ENCODE assay signal across 8 mouse cellular contexts in genomic region chr9:58253805-58254122, GRCm38 (mm10). TPM values are rescaled to one million over a fixed set of nuclear protein-coding genes. Genes with fewer than 3 reads are reported as not detected.
DNase-seq lines count a peak whose midpoint lies in the region; ATAC-seq and TF ChIP-seq lines count a peak whose summit lies in the region.
"Not testable (repeated sequence)": the region's sequence is repeated elsewhere in the genome, so short reads cannot be mapped to it uniquely, and the experiment has no call there.

No protein-coding gene starts in this region.

- H3K79me2 ChIP-seq in C2C12 (ENCODE audit: control insufficient read depth, insufficient read depth) = not testable (repeated sequence)

- H3K9ac ChIP-seq in embryonic facial prominence, embryonic 11.5 days (replicated peaks; ENCODE audit: low read length) = peak overlapping the region; percentile 73
- peak overlapping the region; percentile 85 for H3K9ac ChIP-seq in forebrain, embryonic 16.5 days (replicated peaks; ENCODE audit: low read depth, low read length)
- peak overlapping the region; percentile 78 for H3K9ac ChIP-seq in hindbrain, embryonic 11.5 days (ENCODE audit: low read depth, low read length)
- H3K9ac ChIP-seq in kidney, embryonic 15.5 days = peak overlapping the region; percentile 72
- peak overlapping the region; percentile 78 for H3K9ac ChIP-seq in liver, embryonic 12.5 days
- peak overlapping the region; percentile 89 for H3K9ac ChIP-seq in neural tube, embryonic 15.5 days (replicated peaks)

- not testable (repeated sequence) for H3K36me3 ChIP-seq in C2C12 (ENCODE audit: control insufficient read depth, insufficient read depth); embryonic facial prominence, embryonic 11.5 days (replicated peaks; ENCODE audit: control insufficient read depth, insufficient read depth, low read depth, low read length); hindbrain, embryonic 11.5 days (ENCODE audit: control insufficient read depth, insufficient read depth, low read length); liver, embryonic 12.5 days
- H3K36me3 ChIP-seq in forebrain, embryonic 16.5 days (ENCODE audit: control insufficient read depth, insufficient read depth) = peaks cover 15% of the 10 kb centered on the region; the same call in 1 of the 2 replicates
- H3K36me3 ChIP-seq in kidney, embryonic 15.5 days = peaks cover 31% of the 10 kb centered on the region
- H3K36me3 ChIP-seq in midbrain, embryonic 10.5 days = peaks cover 31% of the 10 kb centered on the region
- H3K36me3 ChIP-seq in neural tube, embryonic 15.5 days = peaks cover 32% of the 10 kb centered on the region

- H3K27me3 ChIP-seq in C2C12 (ENCODE audit: control insufficient read depth, insufficient read depth, insufficient read length); embryonic facial prominence, embryonic 11.5 days (ENCODE audit: control insufficient read depth, insufficient read depth, low read length); forebrain, embryonic 16.5 days (replicated peaks; ENCODE audit: control insufficient read depth, insufficient read depth, low read length); hindbrain, embryonic 11.5 days (ENCODE audit: control insufficient read depth, insufficient read depth, low read length); kidney, embryonic 15.5 days; liver, embryonic 12.5 days (replicated peaks); midbrain, embryonic 10.5 days (ENCODE audit: low read depth, poor library complexity, severe bottlenecking); neural tube, embryonic 15.5 days (replicated peaks): not testable (repeated sequence)

- peak overlapping the region; percentile 67 for H3K4me2 ChIP-seq in embryonic facial prominence, embryonic 11.5 days (ENCODE audit: low read depth, low read length)
- H3K4me2 ChIP-seq in forebrain, embryonic 16.5 days (ENCODE audit: low read length) = peak overlapping the region; percentile 89
- peak overlapping the region; percentile 75 for H3K4me2 ChIP-seq in hindbrain, embryonic 11.5 days (replicated peaks; ENCODE audit: low read depth, low read length)
- H3K4me2 ChIP-seq in kidney, embryonic 15.5 days = peak overlapping the region; percentile 79
- peak overlapping the region; percentile 90 for H3K4me2 ChIP-seq in liver, embryonic 12.5 days
- peak overlapping the region; percentile 86 for H3K4me2 ChIP-seq in neural tube, embryonic 15.5 days

- ATAC-seq in embryonic facial prominence, embryonic 11.5 days (replicated peaks; ENCODE audit: insufficient number of reproducible peaks, low FRiP score, low TSS enrichment, low read depth); forebrain, embryonic 16.5 days; hindbrain, embryonic 11.5 days (ENCODE audit: low FRiP score); kidney, embryonic 15.5 days (replicated peaks; ENCODE audit: low FRiP score); liver, embryonic 12.5 days; neural tube, embryonic 15.5 days (ENCODE audit: low FRiP score): not testable (repeated sequence)

- H3K27ac ChIP-seq in embryonic facial prominence, embryonic 11.5 days (replicated peaks; ENCODE audit: low read depth, low read length) = 0 out of 2 replicates have a peak overlapping the region, but pooled peaks have one; percentile 47
- H3K27ac ChIP-seq in forebrain, embryonic 16.5 days (ENCODE audit: low read length) = peak overlapping the region; percentile 41; the same call in 1 of the 2 replicates
- not testable (repeated sequence) for H3K27ac ChIP-seq in hindbrain, embryonic 11.5 days (ENCODE audit: low read depth, low read length)
- peak overlapping the region; percentile 89 for H3K27ac ChIP-seq in kidney, embryonic 15.5 days
- peak overlapping the region; percentile 85 for H3K27ac ChIP-seq in liver, embryonic 12.5 days
- H3K27ac ChIP-seq in midbrain, embryonic 10.5 days (replicated peaks) = peak overlapping the region; percentile 87; the same call in 1 of the 2 replicates
- peak overlapping the region; percentile 84 for H3K27ac ChIP-seq in neural tube, embryonic 15.5 days (replicated peaks)

- H3K4me1 ChIP-seq in embryonic facial prominence, embryonic 11.5 days (ENCODE audit: control insufficient read depth, insufficient read depth, low read length); hindbrain, embryonic 11.5 days (replicated peaks; ENCODE audit: control insufficient read depth, insufficient read depth, low read length): not testable (repeated sequence)
- H3K4me1 ChIP-seq in forebrain, embryonic 16.5 days (replicated peaks; ENCODE audit: control insufficient read depth, insufficient read depth, low read length) = peaks cover 24% of the 10 kb centered on the region
- peaks cover 27% of the 10 kb centered on the region for H3K4me1 ChIP-seq in kidney, embryonic 15.5 days
- peaks cover 46% of the 10 kb centered on the region for H3K4me1 ChIP-seq in liver, embryonic 12.5 days
- peaks cover 36% of the 10 kb centered on the region for H3K4me1 ChIP-seq in midbrain, embryonic 10.5 days
- H3K4me1 ChIP-seq in neural tube, embryonic 15.5 days = peaks cover 31% of the 10 kb centered on the region

- H3K9me3 ChIP-seq in embryonic facial prominence, embryonic 11.5 days (replicated peaks; ENCODE audit: control insufficient read depth, low read length); forebrain, embryonic 16.5 days (ENCODE audit: control insufficient read depth, low read length); hindbrain, embryonic 11.5 days (ENCODE audit: control insufficient read depth, low read length); kidney, embryonic 15.5 days (replicated peaks); liver, embryonic 12.5 days (replicated peaks); midbrain, embryonic 10.5 days (replicated peaks); neural tube, embryonic 15.5 days (replicated peaks): not testable (repeated sequence)

- peak overlapping the region; percentile 41 for H3K4me3 ChIP-seq in C2C12 (ENCODE audit: insufficient read depth, poor library complexity, severe bottlenecking)
- H3K4me3 ChIP-seq in embryonic facial prominence, embryonic 11.5 days (ENCODE audit: low read depth, low read length) = peak overlapping the region; percentile 74
- peak overlapping the region; percentile 75 for H3K4me3 ChIP-seq in forebrain, embryonic 16.5 days (replicated peaks; ENCODE audit: low read length)
- peak overlapping the region; percentile 71 for H3K4me3 ChIP-seq in hindbrain, embryonic 11.5 days (ENCODE audit: low read depth, low read length)
- H3K4me3 ChIP-seq in kidney, embryonic 15.5 days (replicated peaks) = peak overlapping the region; percentile 89
- H3K4me3 ChIP-seq in liver, embryonic 12.5 days = peak overlapping the region; percentile 70
- peak overlapping the region; percentile 83 for H3K4me3 ChIP-seq in midbrain, embryonic 10.5 days
- peak overlapping the region; percentile 94 for H3K4me3 ChIP-seq in neural tube, embryonic 15.5 days (replicated peaks)

- DNase-seq in embryonic facial prominence, embryonic 11.5 days (ENCODE audit: low spot score); hindbrain, embryonic 11.5 days (ENCODE audit: low spot score); midbrain, embryonic 10.5 days (ENCODE audit: low spot score): not testable (repeated sequence)

- H3K79me3 ChIP-seq in C2C12 (ENCODE audit: low read depth) = not testable (repeated sequence)

- peak overlapping the region; percentile 62 for H3ac ChIP-seq in C2C12 (ENCODE audit: control insufficient read depth, insufficient read length, low read depth)

- 62% methylated on average over 5 of the region's 5 CpGs for WGBS in embryonic facial prominence, embryonic 11.5 days
- 70% methylated on average over 5 of the region's 5 CpGs for WGBS in forebrain, embryonic 16.5 days
- 70% methylated on average over 5 of the region's 5 CpGs for WGBS in hindbrain, embryonic 11.5 days
- 66% methylated on average over 5 of the region's 5 CpGs for WGBS in kidney, embryonic 15.5 days
- 57% methylated on average over 5 of the region's 5 CpGs for WGBS in liver, embryonic 12.5 days (ENCODE audit: insufficient replicate concordance)
- WGBS in midbrain, embryonic 10.5 days = 74% methylated on average over 5 of the region's 5 CpGs
- 78% methylated on average over 5 of the region's 5 CpGs for WGBS in neural tube, embryonic 15.5 days

- TF ChIP-seq CTCF in C2C12 (IDR thresholded peaks at IDR 0.05; ENCODE audit: control insufficient read depth, insufficient read depth, insufficient read length) = not testable (repeated sequence)

RNA-seq across cellular contexts. Expression of gene Stoml1, which starts 0.8 kb away (rescaled TPM):
- 13.4 TPM for polyA plus RNA-seq in C2C12 (2012; fragmentation: generic; extraction: Trizol)
- polyA plus RNA-seq in embryonic facial prominence, embryonic 11.5 days (2014; fragmentation: Nextera tagmentation; extraction: Ambion mirVana) = 20.1 and 22.2 TPM in 2 replicates
- polyA plus RNA-seq in forebrain, embryonic 16.5 days (2015; fragmentation: Nextera tagmentation; extraction: Ambion mirVana) = 104 and 120 TPM in 2 replicates
- polyA plus RNA-seq in hindbrain, embryonic 11.5 days (2014; fragmentation: Nextera tagmentation; extraction: Ambion mirVana) = 31.2 and 35.7 TPM in 2 replicates
- 29.9 and 33.6 TPM in 2 replicates for polyA plus RNA-seq in kidney, embryonic 15.5 days (2015; fragmentation: Nextera tagmentation; extraction: Ambion mirVana)
- 6.5 and 6.6 TPM in 2 replicates for polyA plus RNA-seq in liver, embryonic 12.5 days (2016; fragmentation: Nextera tagmentation; extraction: Ambion mirVana)
- polyA plus RNA-seq in midbrain, embryonic 10.5 days (2016; fragmentation: Nextera tagmentation; extraction: Ambion mirVana) = 32.2 and 39.9 TPM in 2 replicates
- polyA plus RNA-seq in neural tube, embryonic 15.5 days (2015; fragmentation: Nextera tagmentation; extraction: Ambion mirVana) = 121 and 136 TPM in 2 replicates

RNA-seq across cellular contexts. Expression of gene Pml, which starts 4.2 kb away (rescaled TPM):
- 24.3 TPM for polyA plus RNA-seq in C2C12 (2012; fragmentation: generic; extraction: Trizol)
- polyA plus RNA-seq in embryonic facial prominence, embryonic 11.5 days (2014; fragmentation: Nextera tagmentation; extraction: Ambion mirVana) = 13.5 and 14.5 TPM in 2 replicates
- 7.4 and 8.1 TPM in 2 replicates for polyA plus RNA-seq in forebrain, embryonic 16.5 days (2015; fragmentation: Nextera tagmentation; extraction: Ambion mirVana)
- polyA plus RNA-seq in hindbrain, embryonic 11.5 days (2014; fragmentation: Nextera tagmentation; extraction: Ambion mirVana) = 6.4 and 8.3 TPM in 2 replicates
- polyA plus RNA-seq in kidney, embryonic 15.5 days (2015; fragmentation: Nextera tagmentation; extraction: Ambion mirVana) = 21.0 and 24.7 TPM in 2 replicates
- 24.4 and 26.5 TPM in 2 replicates for polyA plus RNA-seq in liver, embryonic 12.5 days (2016; fragmentation: Nextera tagmentation; extraction: Ambion mirVana)
- polyA plus RNA-seq in midbrain, embryonic 10.5 days (2016; fragmentation: Nextera tagmentation; extraction: Ambion mirVana) = 13.4 and 14.1 TPM in 2 replicates
- polyA plus RNA-seq in neural tube, embryonic 15.5 days (2015; fragmentation: Nextera tagmentation; extraction: Ambion mirVana) = 3.9 and 8.6 TPM in 2 replicates

RNA-seq across cellular contexts. Expression of gene Islr2, which starts 49.6 kb away (rescaled TPM):
- 0.07 TPM for polyA plus RNA-seq in C2C12 (2012; fragmentation: generic; extraction: Trizol)
- 5.4 and 5.8 TPM in 2 replicates for polyA plus RNA-seq in embryonic facial prominence, embryonic 11.5 days (2014; fragmentation: Nextera tagmentation; extraction: Ambion mirVana)
- 74.4 and 88.4 TPM in 2 replicates for polyA plus RNA-seq in forebrain, embryonic 16.5 days (2015; fragmentation: Nextera tagmentation; extraction: Ambion mirVana)
- 5.5 and 6.7 TPM in 2 replicates for polyA plus RNA-seq in hindbrain, embryonic 11.5 days (2014; fragmentation: Nextera tagmentation; extraction: Ambion mirVana)
- 0.39 and 0.51 TPM in 2 replicates for polyA plus RNA-seq in kidney, embryonic 15.5 days (2015; fragmentation: Nextera tagmentation; extraction: Ambion mirVana)
- 0.07 TPM in 1 of 2 replicates, not detected in the other for polyA plus RNA-seq in liver, embryonic 12.5 days (2016; fragmentation: Nextera tagmentation; extraction: Ambion mirVana)
- 5.2 and 8.1 TPM in 2 replicates for polyA plus RNA-seq in midbrain, embryonic 10.5 days (2016; fragmentation: Nextera tagmentation; extraction: Ambion mirVana)
- 8.5 and 11.5 TPM in 2 replicates for polyA plus RNA-seq in neural tube, embryonic 15.5 days (2015; fragmentation: Nextera tagmentation; extraction: Ambion mirVana)

RNA-seq across cellular contexts. Expression of gene Islr, which starts 49.7 kb away (rescaled TPM):
- polyA plus RNA-seq in C2C12 (2012; fragmentation: generic; extraction: Trizol) = 10.3 TPM
- polyA plus RNA-seq in embryonic facial prominence, embryonic 11.5 days (2014; fragmentation: Nextera tagmentation; extraction: Ambion mirVana) = 24.6 and 26.7 TPM in 2 replicates
- 16.8 and 25.5 TPM in 2 replicates for polyA plus RNA-seq in forebrain, embryonic 16.5 days (2015; fragmentation: Nextera tagmentation; extraction: Ambion mirVana)
- 15.5 and 16.7 TPM in 2 replicates for polyA plus RNA-seq in hindbrain, embryonic 11.5 days (2014; fragmentation: Nextera tagmentation; extraction: Ambion mirVana)
- 78.7 and 94.7 TPM in 2 replicates for polyA plus RNA-seq in kidney, embryonic 15.5 days (2015; fragmentation: Nextera tagmentation; extraction: Ambion mirVana)
- 4.9 and 5.9 TPM in 2 replicates for polyA plus RNA-seq in liver, embryonic 12.5 days (2016; fragmentation: Nextera tagmentation; extraction: Ambion mirVana)
- 7.4 and 15.4 TPM in 2 replicates for polyA plus RNA-seq in midbrain, embryonic 10.5 days (2016; fragmentation: Nextera tagmentation; extraction: Ambion mirVana)
- 52.3 and 54.2 TPM in 2 replicates for polyA plus RNA-seq in neural tube, embryonic 15.5 days (2015; fragmentation: Nextera tagmentation; extraction: Ambion mirVana)

RNA-seq across cellular contexts. Expression of gene Loxl1, which starts 59.2 kb away (rescaled TPM):
- 5.1 TPM for polyA plus RNA-seq in C2C12 (2012; fragmentation: generic; extraction: Trizol)
- polyA plus RNA-seq in embryonic facial prominence, embryonic 11.5 days (2014; fragmentation: Nextera tagmentation; extraction: Ambion mirVana) = 11.0 and 13.6 TPM in 2 replicates
- 11.5 and 14.7 TPM in 2 replicates for polyA plus RNA-seq in forebrain, embryonic 16.5 days (2015; fragmentation: Nextera tagmentation; extraction: Ambion mirVana)
- polyA plus RNA-seq in hindbrain, embryonic 11.5 days (2014; fragmentation: Nextera tagmentation; extraction: Ambion mirVana) = 11.0 and 11.9 TPM in 2 replicates
- 33.2 and 39.7 TPM in 2 replicates for polyA plus RNA-seq in kidney, embryonic 15.5 days (2015; fragmentation: Nextera tagmentation; extraction: Ambion mirVana)
- polyA plus RNA-seq in liver, embryonic 12.5 days (2016; fragmentation: Nextera tagmentation; extraction: Ambion mirVana) = 3.7 and 5.1 TPM in 2 replicates
- polyA plus RNA-seq in midbrain, embryonic 10.5 days (2016; fragmentation: Nextera tagmentation; extraction: Ambion mirVana) = 6.9 and 10.9 TPM in 2 replicates
- 10.2 and 12.1 TPM in 2 replicates for polyA plus RNA-seq in neural tube, embryonic 15.5 days (2015; fragmentation: Nextera tagmentation; extraction: Ambion mirVana)

Comparison
In these comparisons a context has a peak if more than half of its experiments do, and no peak if none do; other contexts are left out.
1. H3K4me3 ChIP-seq: peak in every context shown above with its lines; median percentile 94 in neural tube, embryonic 15.5 days; 89 in kidney, embryonic 15.5 days; 83 in midbrain, embryonic 10.5 days; 75 in forebrain, embryonic 16.5 days; 74 in embryonic facial prominence, embryonic 11.5 days; 71 in hindbrain, embryonic 11.5 days; 70 in liver, embryonic 12.5 days; 41 in C2C12.